Mouse (Mus musculus) T-helper 1 cell (primary cell): ENCODE measurements around the gene Hsd3b6.
"Not testable (repeated sequence)": the region's sequence is repeated elsewhere in the genome, so short reads cannot be mapped to it uniquely, and the experiment has no call there.

Experiments
- in situ Hi-C: fragments of 300-600 bp; cut with MboI, MseI; formaldehyde crosslinking; loops from one replicate; pipeline ENCODE4 v1.15.1; 2025; ENCODE audit warnings: high pct_unique_total_duplicates

The Hsd3b6 gene

GRCm38 (mm10) chr3:98814101-98814670, at the start of gene Hsd3b6:
Gene Hsd3b6, minus strand, starts transcription at chr3:98814443.
- in situ Hi-C loops = no loop called here

- in situ Hi-C loops = no loop called here
Measured at GRCm38 (mm10) chr3:98862800-98863199, 48.6 kb upstream of the Hsd3b6 start.

DNA sequence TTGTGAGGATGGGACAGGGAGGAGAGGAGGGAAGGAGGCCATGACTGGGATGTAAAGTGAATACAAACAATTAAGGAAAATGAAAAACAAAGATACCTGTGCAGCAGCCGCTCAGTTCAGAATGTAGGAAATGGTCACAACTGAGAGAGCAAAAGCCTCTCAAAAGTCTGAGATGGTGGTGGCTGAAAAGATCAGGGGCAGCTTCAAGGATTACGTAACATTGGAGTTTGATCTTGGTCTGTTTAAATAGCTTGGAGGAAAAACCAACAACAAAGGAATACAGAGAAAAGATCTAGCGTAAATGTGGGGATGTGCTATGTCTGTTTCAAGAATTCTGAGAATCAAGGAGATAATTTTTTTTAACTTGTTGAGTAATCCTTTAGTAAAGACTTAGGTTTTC, 45.3 kb upstream of the Hsd3b6 start, which contains the start of gene Hsd3b1:
Gene Hsd3b1, minus strand, starts transcription at position 219 of the 400 bp plus-strand sequence.
- in situ Hi-C loops = no loop called here

DNA sequence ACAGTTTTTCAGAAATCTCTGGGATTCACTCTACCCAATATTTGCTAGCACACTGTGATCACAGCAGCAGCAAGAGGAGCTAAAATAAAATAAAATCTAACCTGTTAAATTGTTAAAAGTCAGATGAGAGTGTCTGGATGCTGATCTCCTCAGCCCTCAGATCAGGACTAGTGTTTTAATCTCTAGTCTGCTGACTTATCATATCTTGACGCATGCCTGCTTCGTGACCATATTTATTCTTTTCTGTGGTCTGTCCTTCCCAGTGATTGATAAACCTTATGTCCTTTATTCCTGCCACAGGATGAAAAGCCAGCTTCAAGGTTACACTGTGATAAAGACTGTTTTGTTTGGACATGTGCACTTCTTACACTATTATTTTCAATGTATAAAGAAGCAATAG, 43.8 kb upstream of the Hsd3b6 start:
- in situ Hi-C loops = no loop called here

DNA sequence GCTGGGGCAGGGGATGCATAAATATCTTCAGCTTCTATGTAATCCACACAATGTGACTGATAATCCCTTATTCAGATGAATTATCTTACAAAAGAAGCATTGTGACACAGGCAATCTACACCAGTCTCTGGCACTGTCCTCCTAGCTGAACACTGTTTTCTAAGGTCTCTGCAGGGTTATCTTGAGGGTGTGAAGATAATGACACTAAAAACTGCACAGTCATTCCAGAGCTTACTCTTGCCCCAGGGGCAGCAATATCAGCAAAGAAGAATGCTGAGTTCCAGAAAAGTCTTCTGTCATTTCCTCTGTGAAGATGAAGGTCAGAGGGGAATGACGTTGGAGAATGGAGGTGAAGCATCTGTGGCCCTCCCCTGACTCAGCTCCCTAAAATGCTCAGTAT, 42.6 kb upstream of the Hsd3b6 start:
- in situ Hi-C loops = no loop called here

DNA sequence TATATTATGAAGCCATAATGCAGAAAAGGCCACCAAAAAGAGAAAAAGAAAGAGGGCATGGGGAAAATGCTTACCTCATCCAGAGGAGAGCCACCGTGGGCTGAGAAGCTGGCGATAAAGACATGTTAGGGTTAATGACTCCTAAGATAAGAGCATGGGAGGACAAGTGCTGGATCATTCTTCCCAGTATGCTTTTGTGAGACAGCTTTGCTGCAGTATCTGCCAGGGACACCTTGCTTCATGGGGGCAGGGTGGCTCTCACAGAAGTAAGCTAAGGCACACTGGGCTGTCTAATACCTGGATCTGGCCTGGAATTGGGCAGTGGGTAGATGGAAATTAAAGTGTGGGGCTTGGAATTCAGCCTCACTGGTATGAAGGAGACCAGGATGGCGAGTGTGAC, 40.9 kb upstream of the Hsd3b6 start:
- in situ Hi-C loops = no loop called here

- in situ Hi-C loops = no loop called here
Measured at GRCm38 (mm10) chr3:98853685-98854084, 39.4 kb upstream of the Hsd3b6 start.

GRCm38 (mm10) chr3:98853051-98853450, 38.8 kb upstream of the Hsd3b6 start:
- in situ Hi-C loops = no loop called here

DNA sequence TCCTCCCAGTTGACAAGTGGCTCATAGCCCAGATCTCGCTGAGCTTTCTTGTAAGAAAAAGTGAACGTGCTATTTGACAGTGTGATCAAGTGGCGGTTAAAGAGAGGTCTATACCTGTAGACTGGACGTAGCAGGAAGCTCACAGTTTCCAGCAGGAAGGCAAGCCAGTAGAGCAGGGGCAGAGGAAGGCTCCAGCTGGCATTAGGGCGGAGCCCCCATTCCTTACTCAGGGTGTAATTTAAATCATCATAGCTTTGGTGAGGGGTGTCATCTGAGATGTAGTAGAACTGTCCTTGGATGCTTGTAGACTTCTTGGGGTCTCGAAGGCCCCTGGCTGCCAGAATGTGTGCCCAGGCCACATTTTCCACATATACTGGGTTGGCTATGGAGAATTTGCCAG, 38.4 kb upstream of the Hsd3b6 start:
- in situ Hi-C loops = no loop called here

GRCm38 (mm10) chr3:98851853-98852252, 37.6 kb upstream of the Hsd3b6 start:
- in situ Hi-C loops = no loop called here

DNA sequence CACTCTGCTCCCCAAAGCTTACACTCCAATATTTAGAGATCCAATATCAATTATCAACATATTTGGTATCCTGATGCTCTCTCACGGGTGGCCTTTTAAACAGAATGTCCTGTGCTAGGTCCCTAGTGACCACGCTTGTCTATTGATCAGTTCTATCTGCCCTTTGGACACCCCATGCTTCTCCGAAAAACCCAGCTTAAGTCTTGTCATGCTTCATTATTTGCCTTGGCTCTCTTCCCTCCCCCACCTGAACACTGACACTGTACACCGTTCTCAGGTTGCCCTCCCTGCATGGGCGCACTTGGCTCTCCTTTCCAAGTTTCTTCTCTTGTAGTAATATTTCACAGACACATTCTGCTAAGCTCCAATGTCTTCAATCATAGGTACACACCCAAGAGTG, 36.0 kb upstream of the Hsd3b6 start:
- in situ Hi-C loops = no loop called here

GRCm38 (mm10) chr3:98848898-98849297, 34.7 kb upstream of the Hsd3b6 start:
- in situ Hi-C loops = no loop called here

DNA sequence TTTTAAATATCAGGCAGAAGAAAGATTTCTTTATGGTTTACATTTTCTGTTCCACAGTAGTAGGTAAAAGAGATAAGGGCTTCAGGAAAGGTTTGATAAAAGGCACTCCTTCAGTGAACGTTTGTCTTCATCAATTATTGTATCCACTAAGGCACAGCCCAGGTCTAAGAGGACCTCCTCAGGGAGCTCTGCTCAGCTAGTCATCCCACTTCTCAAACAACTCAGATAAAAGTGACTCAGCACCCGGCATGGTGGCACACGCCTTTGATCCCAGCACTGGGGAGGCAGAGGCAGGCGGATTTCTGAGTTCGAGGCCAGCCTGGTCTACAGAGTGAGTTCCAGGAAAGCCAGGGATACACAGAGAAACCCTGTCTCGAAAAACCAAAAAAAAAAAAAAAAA, 1.6 kb downstream of the Hsd3b6 start:
- in situ Hi-C loops = not testable (repeated sequence)

GRCm38 (mm10) chr3:98805032-98805431, 9.2 kb downstream of the Hsd3b6 start:
- in situ Hi-C loops = not testable (repeated sequence)

DNA sequence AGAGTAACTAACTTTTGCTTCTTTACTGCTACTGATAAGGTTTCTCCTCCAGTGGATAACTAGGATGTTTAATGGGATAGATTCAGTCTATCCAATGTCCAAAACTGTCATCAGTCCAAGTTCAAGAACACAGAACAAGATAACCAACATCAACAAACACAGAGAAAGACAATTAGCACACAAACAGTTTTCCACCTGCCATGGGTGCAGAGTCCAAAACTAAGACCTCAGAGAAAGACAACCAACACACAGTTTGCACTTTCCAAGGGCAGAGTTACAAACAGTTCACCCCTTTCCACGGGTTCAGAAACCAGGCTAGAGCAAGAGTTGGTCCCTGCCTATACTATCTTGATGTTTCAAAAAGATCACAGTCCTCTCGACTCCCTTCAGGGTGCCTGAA, 27.7 kb downstream of the Hsd3b6 start:
- in situ Hi-C loops = no loop called here

DNA sequence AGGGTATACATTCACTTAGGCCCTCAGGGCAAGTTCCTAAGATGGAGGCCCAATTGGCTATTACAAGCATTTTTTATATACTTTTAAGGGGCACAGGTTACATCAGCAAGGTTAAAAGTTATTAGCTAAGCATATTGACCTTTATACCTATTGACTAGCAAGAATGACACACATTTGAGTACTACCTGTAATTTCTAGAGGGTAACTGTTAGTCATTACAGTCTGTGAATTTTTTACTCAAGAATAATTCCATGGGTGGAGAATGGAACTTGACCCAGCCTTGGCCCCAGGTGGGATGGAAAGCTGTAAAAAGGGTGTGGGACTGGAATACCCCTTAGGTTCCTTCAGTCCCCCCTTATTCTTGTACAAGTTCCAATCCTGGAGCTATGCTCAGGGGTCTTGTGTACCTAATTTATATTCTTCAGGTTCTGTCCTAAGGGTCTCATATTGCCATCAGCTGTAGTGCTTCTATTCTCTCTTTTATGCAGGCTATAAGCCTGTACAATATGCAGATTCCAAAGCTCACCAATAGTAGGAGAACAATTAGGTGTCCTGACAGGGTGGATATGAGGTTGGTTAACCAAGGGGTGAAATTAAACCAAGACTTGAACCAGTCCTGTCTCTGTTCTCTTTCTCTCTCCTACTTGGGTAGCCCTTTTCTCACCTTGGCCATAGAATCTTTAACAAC, 31.9 kb downstream of the Hsd3b6 start:
- in situ Hi-C loops = no loop called here

DNA sequence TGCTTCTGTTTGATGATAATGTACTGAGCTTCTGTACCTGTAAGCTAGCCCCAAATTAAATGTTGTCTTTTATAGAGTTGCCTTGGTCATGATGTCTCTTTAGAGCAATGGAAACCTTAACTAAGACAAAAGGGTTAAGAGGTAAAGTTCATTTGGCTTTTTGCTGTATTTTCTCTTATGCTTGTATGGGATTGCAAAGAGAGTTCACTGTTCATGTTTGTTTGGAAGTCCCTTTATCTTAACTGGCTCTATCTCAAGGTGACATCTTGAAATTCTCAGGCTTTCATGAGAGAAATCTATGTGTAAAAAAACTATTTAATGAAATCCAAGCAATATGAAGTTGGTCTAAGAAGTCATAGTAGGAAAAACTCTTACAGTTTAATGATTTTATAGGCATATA, 33.3 kb downstream of the Hsd3b6 start:
- in situ Hi-C loops = no loop called here

- in situ Hi-C loops = no loop called here
Measured at GRCm38 (mm10) chr3:98764155-98764554, 50.1 kb downstream of the Hsd3b6 start.

DNA sequence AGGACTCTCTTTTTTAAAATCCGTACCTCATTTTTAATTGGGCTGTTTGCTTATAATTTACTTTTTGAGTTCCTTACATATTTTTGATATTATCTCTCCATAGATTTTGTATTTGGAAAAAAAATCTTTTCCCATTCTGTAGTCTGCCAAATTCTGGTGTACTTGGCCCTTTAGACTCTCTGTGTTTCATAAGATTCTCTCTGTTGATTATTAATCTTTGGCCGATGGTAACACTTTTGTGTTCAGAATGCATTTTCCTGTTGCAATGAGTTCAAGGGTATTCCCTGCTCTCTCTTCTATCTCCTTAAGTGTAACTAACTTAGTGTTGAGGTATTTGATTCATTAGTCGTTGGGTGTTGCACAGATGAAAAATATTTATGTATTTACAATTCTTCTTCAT, 57.4 kb downstream of the Hsd3b6 start:
- in situ Hi-C loops = no loop called here
